Mouse (Mus musculus) ES-E14 (cell line): ENCODE measurements around the gene Mfsd4b2. TPM values are rescaled to one million over a fixed set of nuclear protein-coding genes. Genes with fewer than 3 reads are reported as not detected.

Source experiments
- DNase-seq: peaks from one replicate; pipeline ENCODE4 v3.0.0-alpha.2; 2013; ENCODE audit warnings: low read depth, low spot score
- H3K27ac ChIP-seq: 2 replicates; pipeline ENCODE4 v1.5.1; 2012; ENCODE audit warnings: low read depth, mild to moderate bottlenecking, low read length, moderate library complexity, mixed read lengths; ENCODE audit not compliant: poor library complexity, insufficient read depth, severe bottlenecking
- H3K36me3 ChIP-seq: 2 replicates; pipeline ENCODE4 v1.6.1; 2012; ENCODE audit warnings: mild to moderate bottlenecking, low read length, moderate library complexity, mixed read lengths; ENCODE audit not compliant: control insufficient read depth, poor library complexity, insufficient read depth, severe bottlenecking
- H3K4me1 ChIP-seq, 2 experiments: fragments of 150-350 bp in 1 of 2; sonication (generic) in 1 of 2; 2 replicates each; pipeline ENCODE4 v1.6.1; 2012; ENCODE audit warnings: low read length in 2 of 2, mild to moderate bottlenecking in 1 of 2, mixed read lengths in 1 of 2; ENCODE audit not compliant: control insufficient read depth in 2 of 2, insufficient read depth in 2 of 2, poor library complexity in 1 of 2
- H3K4me3 ChIP-seq, 2 experiments: fragments of 150-350 bp in 1 of 2; sonication (generic) in 1 of 2; 2 replicates each; pipeline ENCODE4 v1.5.1; 2012; ENCODE audit warnings: low read length in 2 of 2, low read depth in 1 of 2, mild to moderate bottlenecking in 1 of 2, mixed read lengths in 1 of 2; ENCODE audit not compliant: insufficient read depth in 1 of 2, poor library complexity in 1 of 2, severe bottlenecking in 1 of 2
- H3K9ac ChIP-seq: 2 replicates; pipeline ENCODE4 v1.6.1; 2012; ENCODE audit warnings: low read depth, mild to moderate bottlenecking, low read length, mixed read lengths; ENCODE audit not compliant: poor library complexity, insufficient read depth, severe bottlenecking
- H3K9me3 ChIP-seq: fragments of 150-350 bp; sonication (generic); 2 replicates; pipeline ENCODE4 v1.6.1; 2012; ENCODE audit warnings: low read depth, mild to moderate bottlenecking, low read length; ENCODE audit not compliant: control insufficient read depth, insufficient read depth
- CHD2 ChIP-seq: IDR thresholded peaks from 2 replicates; pipeline ENCODE4 v1.6.1; 2014; ENCODE audit warnings: mild to moderate bottlenecking, low read depth, low read length, inconsistent platforms
- HCFC1 ChIP-seq: IDR thresholded peaks from 2 replicates; pipeline ENCODE4 v1.6.1; 2012; ENCODE audit warnings: low read length, inconsistent platforms, borderline replicate concordance; ENCODE audit not compliant: insufficient read depth
- MAFK ChIP-seq: IDR thresholded peaks from 2 replicates; pipeline ENCODE4 v1.6.1; 2014; ENCODE audit warnings: mild to moderate bottlenecking, low read depth, low read length, inconsistent platforms; ENCODE audit not compliant: insufficient read depth
- ZC3H11A ChIP-seq: IDR thresholded peaks from 2 replicates; pipeline ENCODE4 v1.6.1; 2012; ENCODE audit warnings: low read depth, mild to moderate bottlenecking, inconsistent platforms, low read length, borderline replicate concordance
- ZNF384 ChIP-seq: IDR thresholded peaks from 2 replicates; pipeline ENCODE4 v1.6.1; 2012; ENCODE audit warnings: low read depth, low read length, inconsistent platforms
- in situ Hi-C, 2 experiments: fragments of 600-800 bp; cut with MboI; formaldehyde crosslinking; loops; one replicate each; pipeline ENCODE4 v1.15.1; 2025; ENCODE audit warnings: low sequenced_read_pairs in 2 of 2, inconsistent platforms in 1 of 2; ENCODE audit not compliant: unreplicated experiment in 2 of 2
- total RNA-seq: library from RNA; depleted of rRNA; stranded (reverse); fragments of 300-350 nt; gene quantifications from 2 replicates; pipeline ENCODE4 v1.2.3, GENCODE M21; 2012; rRNA removed

The Mfsd4b2 gene
- total RNA-seq = not detected in 2 replicates

GRCm38 (mm10) chr10:39926616-39927139, at the start of gene Mfsd4b2:
Gene Mfsd4b2 (minus strand): TSS chr10:39926923.
- DNase-seq = no peak
- Histone ChIP-seq H3K4me1 (0 out of 4 replicates have a peak, but pooled peaks cover 0 to 2% of the 10 kb centered on the region in 2 experiments), H3K4me3 (peak within 1 kb of the TSS; percentile 51 to 69), H3K36me3 (no peaks in the 10 kb centered on the region), H3K9me3 (no peaks in the 10 kb centered on the region), H3K27ac (no peak within 1 kb of the TSS), H3K9ac (0 out of 2 replicates have a peak within 1 kb of the TSS, but pooled peaks have one; percentile 39)
- no peak for TF ChIP-seq CHD2
- no peak for TF ChIP-seq HCFC1
- TF ChIP-seq MAFK = no peak
- no peak for TF ChIP-seq ZC3H11A
- TF ChIP-seq ZNF384 = no peak
- in situ Hi-C loops = no loop called here

- peaks cover 9% of the 10 kb centered on the region for H3K9me3 ChIP-seq
- H3K27ac ChIP-seq = no peak overlapping the region
- DNase-seq = peak; percentile 56
- no peak overlapping the region for H3K9ac ChIP-seq
- TF ChIP-seq MAFK = no peak
- no peak for TF ChIP-seq CHD2
- TF ChIP-seq ZNF384 = no peak
- TF ChIP-seq ZC3H11A = no peak
- TF ChIP-seq HCFC1 = no peak
- no peak overlapping the region for H3K4me3 ChIP-seq
- H3K36me3 ChIP-seq = no peaks in the 10 kb centered on the region
- in situ Hi-C loops = no loop called here
- H3K4me1 ChIP-seq = no peaks in the 10 kb centered on the region
These were observed 49.0 kb upstream of the Mfsd4b2 start for GRCm38 (mm10) chr10:39975771-39976170.

GRCm38 (mm10) chr10:39974982-39975381, 48.3 kb upstream of the Mfsd4b2 start:
- Histone ChIP-seq H3K9ac (no peak overlapping the region), H3K27ac (no peak overlapping the region), H3K4me1 (no peaks in the 10 kb centered on the region), H3K36me3 (no peaks in the 10 kb centered on the region), H3K4me3 (no peak overlapping the region), H3K9me3 (peaks cover 9% of the 10 kb centered on the region)
- no peak for TF ChIP-seq CHD2
- no peak for TF ChIP-seq MAFK
- TF ChIP-seq ZNF384 = no peak
- no peak for TF ChIP-seq ZC3H11A
- TF ChIP-seq HCFC1 = no peak
- in situ Hi-C loops = no loop called here
- DNase-seq = no peak

GRCm38 (mm10) chr10:39967512-39967911, 40.8 kb upstream of the Mfsd4b2 start:
- Histone ChIP-seq H3K9me3 (no peaks in the 10 kb centered on the region), H3K4me3 (no peak overlapping the region), H3K27ac (no peak overlapping the region), H3K9ac (no peak overlapping the region), H3K4me1 (no peaks in the 10 kb centered on the region), H3K36me3 (no peaks in the 10 kb centered on the region)
- no peak for TF ChIP-seq HCFC1
- no peak for TF ChIP-seq ZNF384
- in situ Hi-C loops = no loop called here
- peak; percentile 40 for DNase-seq

- no peak overlapping the region for H3K4me3 ChIP-seq
- H3K9me3 ChIP-seq = no peaks in the 10 kb centered on the region
- no peak for DNase-seq
- H3K36me3 ChIP-seq = no peaks in the 10 kb centered on the region
- no peak overlapping the region for H3K27ac ChIP-seq
- no peaks in the 10 kb centered on the region for H3K4me1 ChIP-seq
- in situ Hi-C loops = no loop called here
- no peak overlapping the region for H3K9ac ChIP-seq
- TF ChIP-seq CHD2 (no peak), ZNF384 (no peak), HCFC1 (no peak), MAFK (no peak), ZC3H11A (no peak)
These were observed 35.2 kb upstream of the Mfsd4b2 start for GRCm38 (mm10) chr10:39961906-39962305.
